Mouse (Mus musculus): ENCODE measurements at regions not wholly inside any gene's neighbourhood (a gene's known extent, or its start where the extent isn't known, plus 50 kb on each side); places are given as distances from the start of the nearest gene placed in this dataset.

- no peak for TF ChIP-seq CTCF (IDR thresholded peaks at IDR 0.05; ENCODE audit: low read depth)
- TF ChIP-seq EP300 (IDR thresholded peaks at IDR 0.05; ENCODE audit: low read depth), result no peak
These were observed 279.5 kb downstream of the Sorl1 start for GRCm38 (mm10) chr9:41844616-41845015.

All from liver, embryonic 14.5 days (tissue).